Mouse (Mus musculus) liver, postnatal 0 days (tissue): ENCODE data around the gene Tada3. TPM values are rescaled to one million over a fixed set of nuclear protein-coding genes. Genes with fewer than 3 reads are reported as not detected.

Experiments used
- ATAC-seq: fragments of 200-750 bp; cut with Nextera tagmentation; 2 replicates; pipeline ENCODE4 v1.8.0; 2017; ENCODE audit warnings: mild to moderate bottlenecking, moderate library complexity
- DNase-seq: peaks from one replicate; pipeline ENCODE4 v3.0.0-alpha.2; 2016
- H3K27ac ChIP-seq: fragments of 300-500 bp; sonication (generic); 2 replicates; pipeline ENCODE4 v1.5.1; 2014; ENCODE audit warnings: antibody characterized with exemption, moderate library complexity, mild to moderate bottlenecking, low read depth
- H3K27me3 ChIP-seq: fragments of 300-500 bp; sonication (generic); 2 replicates; pipeline ENCODE4 v1.6.1; 2014; ENCODE audit warnings: low read length, control low read depth, mixed read lengths; ENCODE audit not compliant: insufficient read depth
- H3K36me3 ChIP-seq: fragments of 300-500 bp; sonication (generic); replicated peaks from 2 replicates; pipeline ENCODE4 v1.6.1; 2014; ENCODE audit warnings: mild to moderate bottlenecking, control low read depth, low read length, moderate library complexity, mixed read lengths; ENCODE audit not compliant: insufficient read depth
- H3K4me1 ChIP-seq: fragments of 300-500 bp; sonication (generic); 2 replicates; pipeline ENCODE4 v1.6.1; 2014; ENCODE audit warnings: antibody characterized with exemption, mild to moderate bottlenecking, control low read depth; ENCODE audit not compliant: insufficient read depth
- H3K4me2 ChIP-seq: fragments of 300-500 bp; sonication (generic); 2 replicates; pipeline ENCODE4 v1.6.1; 2014; ENCODE audit warnings: low read depth, mild to moderate bottlenecking, low read length, moderate library complexity, mixed read lengths
- H3K4me3 ChIP-seq: fragments of 300-500 bp; sonication (generic); 2 replicates; pipeline ENCODE4 v1.5.1; 2014; ENCODE audit warnings: low read depth, low read length
- H3K9ac ChIP-seq: fragments of 300-500 bp; sonication (generic); replicated peaks from 2 replicates; pipeline ENCODE4 v1.6.1; 2014; ENCODE audit warnings: mild to moderate bottlenecking, moderate library complexity
- H3K9me3 ChIP-seq: fragments of 300-500 bp; sonication (generic); 2 replicates; pipeline ENCODE4 v1.6.1; 2016; ENCODE audit warnings: mild to moderate bottlenecking, control low read depth, low read length, mixed read lengths
- CTCF ChIP-seq: sonication (generic); IDR thresholded peaks from 2 replicates; pipeline ENCODE4 v1.5.1; 2016; ENCODE audit warnings: antibody characterized with exemption, low read depth
- EP300 ChIP-seq: IDR thresholded peaks from 2 replicates; pipeline ENCODE4 v1.6.1; 2016; ENCODE audit warnings: antibody characterized with exemption, low read depth, mild to moderate bottlenecking
- WGBS: fragments of 180-500 bp; shearing (Covaris S2); extraction: QIAGEN DNeasy Blood & Tissue Kit; methylation state at CpG from one replicate; pipeline ENCODE4 v1.1.7; 2014; ENCODE audit not compliant: insufficient replicate concordance; 5-methylcytosine and 5-hydroxymethylcytosine counted together
- polyA plus RNA-seq: library from polyadenylated mRNA; unstranded; fragments of >200 nt; fragmentation: Nextera tagmentation; extraction: Ambion mirVana; gene quantifications from 2 replicates; pipeline ENCODE4 v1.2.1, GENCODE M21; 2015

Tada3 gene
- polyA plus RNA-seq, 1 experiment from 2014 or later: 11.9 TPM

GRCm38 (mm10) chr6:113392015-113392386 lies 14.3 kb upstream of the Tada3 start:
- 0 out of 2 replicates have a peak, but pooled peaks have one; percentile 2 for ATAC-seq
- 24% methylated on average over 10 of the region's 10 CpGs for WGBS
- peak overlapping the region; percentile 26 for H3K4me3 ChIP-seq
- peak overlapping the region; percentile 65 for H3K4me2 ChIP-seq
- H3K27me3 ChIP-seq: 0 out of 2 replicates have a peak, but pooled peaks cover 3% of the 10 kb centered on the region
- no peaks in the 10 kb centered on the region for H3K9me3 ChIP-seq
- no peak for TF ChIP-seq EP300
- TF ChIP-seq CTCF: no peak
- H3K36me3 ChIP-seq: peaks cover 39% of the 10 kb centered on the region
- no peak for DNase-seq
- H3K27ac ChIP-seq: no peak overlapping the region
- H3K9ac ChIP-seq: no peak overlapping the region
- H3K4me1 ChIP-seq: peaks cover 3% of the 10 kb centered on the region; the same call in 1 of the 2 replicates

DNA sequence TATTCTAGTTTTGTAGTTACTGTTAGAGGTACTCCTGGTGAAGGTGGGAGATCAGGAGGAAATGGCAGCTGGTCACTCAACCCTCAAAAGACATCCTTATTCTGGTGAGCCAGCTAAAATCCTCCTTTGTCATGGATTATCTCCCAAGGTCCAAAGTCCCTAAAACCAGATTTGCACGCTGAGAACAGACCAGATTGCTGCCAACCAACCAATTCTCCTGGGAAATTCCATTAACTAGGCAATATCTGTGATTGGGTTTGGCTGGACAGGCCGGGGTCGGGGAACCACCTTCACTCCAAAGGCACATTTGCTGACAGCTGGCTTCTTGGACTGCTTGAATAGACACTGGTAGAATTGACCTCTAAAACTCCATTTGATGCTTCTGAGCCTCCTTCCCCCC lies 13.0 kb upstream of the Tada3 start:
- H3K27me3 ChIP-seq: 0 out of 2 replicates have a peak, but pooled peaks cover 3% of the 10 kb centered on the region
- DNase-seq (no peak), ATAC-seq (no peak)
- WGBS: 84% methylated on average over 3 of the region's 3 CpGs
- H3K36me3 ChIP-seq: peaks cover 49% of the 10 kb centered on the region
- no peak overlapping the region for H3K4me2 ChIP-seq
- H3K4me3 ChIP-seq: no peak overlapping the region
- H3K9me3 ChIP-seq: no peaks in the 10 kb centered on the region
- no peak overlapping the region for H3K27ac ChIP-seq
- TF ChIP-seq EP300: no peak
- no peak for TF ChIP-seq CTCF
- H3K4me1 ChIP-seq: peaks cover 3% of the 10 kb centered on the region; the same call in 1 of the 2 replicates
- no peak overlapping the region for H3K9ac ChIP-seq

- Histone ChIP-seq H3K36me3 (peaks cover 57% of the 10 kb centered on the region), H3K4me2 (no peak within 1 kb of the TSS), H3K9me3 (no peaks in the 10 kb centered on the region), H3K27ac (no peak within 1 kb of the TSS), H3K4me3 (no peak within 1 kb of the TSS), H3K27me3 (0 out of 2 replicates have a peak, but pooled peaks cover 3% of the 10 kb centered on the region), H3K4me1 (peaks cover 3% of the 10 kb centered on the region; the same call in 1 of the 2 replicates), H3K9ac (no peak within 1 kb of the TSS)
- WGBS: 77% methylated on average over 8 of the region's 8 CpGs
- DNase-seq: no peak
- ATAC-seq: no peak
- TF ChIP-seq EP300 (no peak), CTCF (no peak)
Measured at GRCm38 (mm10) chr6:113388960-113389359, 11.3 kb upstream of the Tada3 start, which contains the start of gene Ttll3. Gene Ttll3 (plus strand): TSS chr6:113389260.

GRCm38 (mm10) chr6:113386025-113386424 lies 8.3 kb upstream of the Tada3 start:
- DNase-seq (no peak), ATAC-seq (no peak)
- H3K9me3 ChIP-seq: no peaks in the 10 kb centered on the region
- 78% methylated on average over 3 of the region's 3 CpGs for WGBS
- H3K4me3 ChIP-seq: no peak overlapping the region
- no peak overlapping the region for H3K4me2 ChIP-seq
- no peaks in the 10 kb centered on the region for H3K27me3 ChIP-seq
- peaks cover 86% of the 10 kb centered on the region for H3K36me3 ChIP-seq
- no peak overlapping the region for H3K27ac ChIP-seq
- H3K4me1 ChIP-seq: no peaks in the 10 kb centered on the region
- no peak for TF ChIP-seq CTCF
- no peak for TF ChIP-seq EP300
- H3K9ac ChIP-seq: no peak overlapping the region

GRCm38 (mm10) chr6:113385160-113385714 lies 7.6 kb upstream of the Tada3 start:
- no peak overlapping the region for H3K4me2 ChIP-seq
- no peak overlapping the region for H3K4me3 ChIP-seq
- H3K27ac ChIP-seq: no peak overlapping the region
- ATAC-seq (no peak), DNase-seq (no peak)
- peaks cover 3% of the 10 kb centered on the region; the same call in 1 of the 2 replicates for H3K4me1 ChIP-seq
- H3K36me3 ChIP-seq: peaks cover 89% of the 10 kb centered on the region
- TF ChIP-seq EP300 (no peak), CTCF (no peak)
- WGBS: 81% methylated on average over 11 of the region's 11 CpGs
- no peak overlapping the region for H3K9ac ChIP-seq
- no peaks in the 10 kb centered on the region for H3K27me3 ChIP-seq
- no peaks in the 10 kb centered on the region for H3K9me3 ChIP-seq

DNA sequence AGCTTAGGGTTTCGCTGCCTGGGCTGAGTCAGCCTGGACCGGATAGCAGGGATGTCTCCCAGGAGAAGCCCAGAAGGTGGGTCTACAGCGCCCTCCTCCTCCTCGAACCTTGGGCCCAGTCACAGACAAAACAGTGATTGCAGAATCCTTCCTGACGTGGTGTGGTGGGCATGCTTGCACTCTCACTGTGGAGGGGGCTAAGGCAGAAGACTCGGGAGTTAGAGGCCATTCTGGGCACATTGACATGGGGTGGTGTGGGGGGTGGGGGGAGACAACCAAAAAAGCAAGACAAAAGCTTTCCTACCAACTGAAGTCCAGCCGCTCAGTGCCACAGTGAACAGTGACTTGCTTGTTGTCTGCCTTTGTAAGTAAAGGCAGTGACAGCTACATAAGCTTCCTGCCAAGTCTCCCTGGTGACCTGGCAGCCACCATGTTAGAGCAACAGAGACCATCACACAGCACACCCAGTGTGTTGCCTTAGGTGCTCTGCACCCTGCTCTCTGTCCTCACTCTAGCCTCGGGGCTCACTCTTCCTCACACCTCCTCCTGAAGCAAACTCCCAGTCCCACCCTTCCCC lies 6.8 kb upstream of the Tada3 start:
- Histone ChIP-seq H3K9me3 (no peaks in the 10 kb centered on the region), H3K4me2 (no peak overlapping the region), H3K27ac (no peak overlapping the region), H3K36me3 (peaks cover 81% of the 10 kb centered on the region), H3K9ac (no peak overlapping the region), H3K4me1 (peaks cover 9% of the 10 kb centered on the region), H3K4me3 (no peak overlapping the region), H3K27me3 (no peaks in the 10 kb centered on the region)
- DNase-seq (no peak), ATAC-seq (no peak)
- TF ChIP-seq EP300 (no peak), CTCF (no peak)
- WGBS: 86% methylated on average over 8 of the region's 8 CpGs
